Mouse (Mus musculus) intestine, embryonic 15.5 days (tissue): Measurements from ENCODE around the gene Tkfc. TPM values are rescaled to one million over a fixed set of nuclear protein-coding genes. Genes with fewer than 3 reads are reported as not detected.

Experiments
- ATAC-seq: fragments of 200-750 bp; cut with Nextera tagmentation; 2 replicates; pipeline ENCODE4 v1.8.0; 2017; ENCODE audit warnings: moderate TSS enrichment, moderate library complexity
- H3K27ac ChIP-seq: fragments of 300-500 bp; sonication (generic); 2 replicates; pipeline ENCODE4 v1.5.1; 2015; ENCODE audit warnings: mild to moderate bottlenecking, inconsistent platforms
- H3K27me3 ChIP-seq: fragments of 300-500 bp; sonication (generic); replicated peaks from 2 replicates; pipeline ENCODE4 v1.6.1; 2015; ENCODE audit warnings: inconsistent platforms
- H3K36me3 ChIP-seq: fragments of 300-500 bp; sonication (generic); 2 replicates; pipeline ENCODE4 v1.6.1; 2015; ENCODE audit warnings: inconsistent platforms
- H3K4me1 ChIP-seq: fragments of 300-500 bp; sonication (generic); replicated peaks from 2 replicates; pipeline ENCODE4 v1.6.1; 2015; ENCODE audit warnings: inconsistent platforms
- H3K4me2 ChIP-seq: fragments of 300-500 bp; sonication (generic); replicated peaks from 2 replicates; pipeline ENCODE4 v1.6.1; 2015; ENCODE audit warnings: mild to moderate bottlenecking, inconsistent platforms
- H3K4me3 ChIP-seq: fragments of 300-500 bp; sonication (generic); replicated peaks from 2 replicates; pipeline ENCODE4 v1.5.1; 2015; ENCODE audit warnings: inconsistent platforms
- H3K9ac ChIP-seq: fragments of 300-500 bp; sonication (generic); 2 replicates; pipeline ENCODE4 v1.6.1; 2015; ENCODE audit warnings: inconsistent platforms
- H3K9me3 ChIP-seq: fragments of 300-500 bp; sonication (generic); 2 replicates; pipeline ENCODE4 v1.6.1; 2016; ENCODE audit warnings: inconsistent platforms
- WGBS: fragments of 180-500 bp; shearing (Covaris S2); methylation state at CpG from one replicate; pipeline ENCODE4 v1.1.7; 2015; 5-methylcytosine and 5-hydroxymethylcytosine counted together
- polyA plus RNA-seq: library from polyadenylated mRNA; unstranded; fragments of >200 nt; fragmentation: Nextera tagmentation; extraction: Ambion mirVana; gene quantifications from 2 replicates; pipeline ENCODE4 v1.2.1, GENCODE M21; 2015

Tkfc gene
- polyA plus RNA-seq, result 36.3 and 45.5 TPM in 2 replicates

DNA sequence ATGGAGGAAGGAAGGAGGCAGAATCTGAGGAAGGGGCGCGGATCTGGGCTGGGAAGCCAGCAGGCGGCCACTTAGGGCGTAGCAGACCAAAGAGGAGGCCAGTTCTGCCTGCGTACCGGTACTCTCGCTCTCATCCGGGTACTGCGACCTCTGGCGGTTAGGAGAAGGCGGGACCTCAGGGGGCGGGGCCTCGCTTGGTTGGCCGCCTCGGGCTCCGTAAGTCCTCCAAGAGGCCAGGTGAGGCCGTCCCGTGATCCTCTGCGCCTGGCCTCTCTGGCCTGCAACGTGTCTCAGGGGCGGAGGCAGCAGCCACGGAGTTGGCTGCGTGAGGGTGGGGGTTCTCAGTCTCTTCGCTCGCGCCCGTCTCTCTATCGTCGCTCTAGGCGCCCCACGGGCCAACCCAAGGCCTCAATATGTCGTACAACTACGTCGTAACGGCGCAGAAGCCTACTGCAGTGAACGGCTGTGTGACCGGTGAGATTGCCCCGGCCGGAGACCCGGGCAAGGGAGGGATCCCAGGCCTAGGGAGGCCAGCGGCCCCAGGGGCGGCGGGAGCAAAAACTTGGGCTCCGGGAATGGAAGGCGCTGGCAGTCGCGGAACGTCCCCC, at the start of gene Tkfc, which contains the start of gene Ddb1:
Gene Tkfc (minus strand): TSS at position 362 of the 608 bp plus-strand sequence.
Gene Ddb1 (plus strand): TSS at position 35 of the 608 bp plus-strand sequence.
- Histone ChIP-seq H3K36me3 (peaks cover 15% of the 10 kb centered on the region), H3K9me3 (no peaks in the 10 kb centered on the region), H3K4me3 (peak within 1 kb of the TSS; percentile 99), H3K27me3 (no peaks in the 10 kb centered on the region), H3K27ac (peak within 1 kb of the TSS; percentile 93), H3K4me2 (peak within 1 kb of the TSS; percentile 73), H3K9ac (peak within 1 kb of the TSS; percentile 98), H3K4me1 (peaks cover 26% of the 10 kb centered on the region)
- peak; percentile 97 for ATAC-seq
- under 1% methylated on average over 49 of the region's 49 CpGs for WGBS

GRCm38 (mm10) chr19:10648156-10648555, 42.7 kb upstream of the Tkfc start:
- no peak overlapping the region for H3K9ac ChIP-seq
- no peak overlapping the region for H3K27ac ChIP-seq
- H3K4me3 ChIP-seq, result no peak overlapping the region
- no peak overlapping the region for H3K4me2 ChIP-seq
- H3K27me3 ChIP-seq, result no peaks in the 10 kb centered on the region
- WGBS, result 75% methylated on average over 8 of the region's 8 CpGs
- H3K4me1 ChIP-seq, result 0 out of 2 replicates have a peak, but pooled peaks cover 3% of the 10 kb centered on the region
- H3K9me3 ChIP-seq, result no peaks in the 10 kb centered on the region
- no peaks in the 10 kb centered on the region for H3K36me3 ChIP-seq
- no peak for ATAC-seq

DNA sequence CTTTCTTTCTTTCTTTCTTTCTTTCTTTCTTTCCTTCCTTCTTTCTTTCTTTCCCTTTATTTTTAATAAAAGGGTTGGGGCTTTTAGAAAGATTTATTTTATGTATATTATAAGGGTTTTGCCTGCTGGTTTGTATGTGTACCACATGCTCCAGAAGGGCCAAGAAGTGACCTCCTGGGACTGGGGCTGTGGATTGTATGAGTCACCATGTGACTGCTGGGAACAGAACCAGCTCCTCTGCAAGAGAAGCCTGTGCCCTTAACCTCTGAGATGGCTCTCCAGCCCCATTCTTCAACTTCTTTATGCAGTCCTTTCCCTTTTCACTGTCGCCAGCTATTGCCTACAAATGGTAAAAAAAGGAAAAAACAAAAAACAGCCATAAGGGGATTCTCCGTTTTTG, 40.2 kb upstream of the Tkfc start:
- no peak overlapping the region for H3K4me2 ChIP-seq
- H3K4me1 ChIP-seq, result 0 out of 2 replicates have a peak, but pooled peaks cover 3% of the 10 kb centered on the region
- no peak for ATAC-seq
- WGBS, result 88% methylated on average over 2 of the region's 2 CpGs
- H3K4me3 ChIP-seq, result no peak overlapping the region
- H3K27me3 ChIP-seq, result no peaks in the 10 kb centered on the region
- no peaks in the 10 kb centered on the region for H3K9me3 ChIP-seq
- no peak overlapping the region for H3K9ac ChIP-seq
- no peaks in the 10 kb centered on the region for H3K36me3 ChIP-seq
- no peak overlapping the region for H3K27ac ChIP-seq

DNA sequence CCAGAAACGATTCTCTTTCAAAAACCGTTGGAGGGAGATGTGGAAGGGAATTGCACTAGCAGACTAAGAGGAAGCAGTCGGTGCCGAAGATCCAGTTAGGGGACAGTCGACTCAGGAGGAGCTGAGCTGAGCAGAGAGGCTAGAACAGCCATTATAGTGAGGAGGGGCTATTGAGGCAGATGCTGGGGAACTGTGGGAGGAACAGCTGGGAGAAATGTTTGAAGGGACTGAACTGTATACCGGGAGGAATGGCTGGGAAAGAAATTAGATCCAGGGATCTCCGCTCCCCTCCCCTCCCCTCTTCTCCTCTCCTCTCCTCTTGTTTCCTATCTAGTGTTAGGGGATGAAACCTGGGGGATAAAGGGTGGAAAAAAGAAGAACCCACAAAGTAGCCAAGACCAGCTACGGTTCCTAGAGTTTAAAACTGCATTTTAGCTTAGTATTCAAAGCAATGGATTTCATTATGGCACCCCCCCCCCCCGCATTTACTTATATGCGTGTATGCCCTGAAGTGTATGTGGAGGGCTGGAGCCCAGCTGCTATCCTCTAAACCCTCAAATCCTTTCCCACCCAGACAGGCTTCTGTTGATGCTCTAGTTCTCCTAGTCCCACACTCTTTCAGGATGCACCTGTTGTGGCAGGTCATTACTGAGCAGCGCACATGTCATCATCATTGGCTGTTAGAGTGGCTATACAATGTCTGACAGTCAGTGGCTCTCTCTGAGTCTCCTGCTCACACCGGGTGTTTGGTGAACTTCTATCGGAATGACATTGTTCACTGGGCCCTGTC, 35.3 kb upstream of the Tkfc start:
- no peak overlapping the region for H3K9ac ChIP-seq
- 47% methylated on average over 13 of the region's 13 CpGs for WGBS
- no peaks in the 10 kb centered on the region for H3K36me3 ChIP-seq
- no peak overlapping the region for H3K4me3 ChIP-seq
- peak overlapping the region; percentile 24; the same call in 1 of the 2 replicates for H3K4me2 ChIP-seq
- no peaks in the 10 kb centered on the region for H3K27me3 ChIP-seq
- H3K4me1 ChIP-seq, result peaks cover 6% of the 10 kb centered on the region; the same call in 1 of the 2 replicates
- no peak overlapping the region for H3K27ac ChIP-seq
- no peaks in the 10 kb centered on the region for H3K9me3 ChIP-seq
- ATAC-seq, result no peak

- H3K4me3 ChIP-seq, result no peak overlapping the region
- WGBS, result 17% methylated on average over 5 of the region's 5 CpGs
- peaks cover 13% of the 10 kb centered on the region for H3K4me1 ChIP-seq
- no peaks in the 10 kb centered on the region for H3K9me3 ChIP-seq
- no peak overlapping the region for H3K9ac ChIP-seq
- 0 out of 2 replicates have a peak overlapping the region, but pooled peaks have one; percentile 24 for H3K4me2 ChIP-seq
- H3K27me3 ChIP-seq, result no peaks in the 10 kb centered on the region
- H3K36me3 ChIP-seq, result no peaks in the 10 kb centered on the region
- ATAC-seq, result no peak
- H3K27ac ChIP-seq, result no peak overlapping the region
These were observed 34.6 kb upstream of the Tkfc start for GRCm38 (mm10) chr19:10640080-10640479.

- H3K4me2 ChIP-seq, result no peak overlapping the region
- no peak overlapping the region for H3K27ac ChIP-seq
- H3K9me3 ChIP-seq, result no peaks in the 10 kb centered on the region
- no peaks in the 10 kb centered on the region for H3K27me3 ChIP-seq
- no peaks in the 10 kb centered on the region for H3K36me3 ChIP-seq
- H3K4me3 ChIP-seq, result no peak overlapping the region
- H3K9ac ChIP-seq, result no peak overlapping the region
- H3K4me1 ChIP-seq, result peaks cover 18% of the 10 kb centered on the region
- ATAC-seq, result no peak
- WGBS, result 54% methylated on average over 7 of the region's 7 CpGs
These were observed 32.4 kb upstream of the Tkfc start for GRCm38 (mm10) chr19:10637840-10638239.

- Histone ChIP-seq H3K27me3 (no peaks in the 10 kb centered on the region), H3K9ac (peak overlapping the region; percentile 55), H3K27ac (0 out of 2 replicates have a peak overlapping the region, but pooled peaks have one; percentile 24), H3K4me3 (peak overlapping the region; percentile 47), H3K36me3 (peaks cover 2% of the 10 kb centered on the region; the same call in 1 of the 2 replicates), H3K9me3 (no peaks in the 10 kb centered on the region), H3K4me1 (peaks cover 16% of the 10 kb centered on the region), H3K4me2 (peak overlapping the region; percentile 96)
- WGBS, result 3% methylated on average over 21 of the region's 21 CpGs
- ATAC-seq, result peak; percentile 92
These were observed 29.4 kb upstream of the Tkfc start for GRCm38 (mm10) chr19:10634872-10635318.

GRCm38 (mm10) chr19:10634106-10634871, 28.8 kb upstream of the Tkfc start, which contains the start of gene Vwce:
Vwce (plus strand) TSS chr19:10634213.
- WGBS, result 2% methylated on average over 32 of the region's 32 CpGs
- Histone ChIP-seq H3K4me2 (peak within 1 kb of the TSS; percentile 96), H3K4me3 (peak within 1 kb of the TSS; percentile 47), H3K36me3 (peaks cover 8% of the 10 kb centered on the region), H3K9me3 (no peaks in the 10 kb centered on the region), H3K9ac (peak within 1 kb of the TSS; percentile 55), H3K27ac (0 out of 2 replicates have a peak within 1 kb of the TSS, but pooled peaks have one; percentile 24), H3K4me1 (peaks cover 16% of the 10 kb centered on the region), H3K27me3 (no peaks in the 10 kb centered on the region)
- peak; percentile 88 for ATAC-seq

- Histone ChIP-seq H3K36me3 (peaks cover 43% of the 10 kb centered on the region), H3K4me2 (no peak overlapping the region), H3K27ac (no peak overlapping the region), H3K4me3 (no peak overlapping the region), H3K9me3 (no peaks in the 10 kb centered on the region), H3K27me3 (no peaks in the 10 kb centered on the region), H3K9ac (no peak overlapping the region), H3K4me1 (peaks cover 18% of the 10 kb centered on the region)
- 75% methylated on average over 5 of the region's 5 CpGs for WGBS
- no peak for ATAC-seq
These were observed 3.3 kb upstream of the Tkfc start for GRCm38 (mm10) chr19:10608573-10609240.

DNA sequence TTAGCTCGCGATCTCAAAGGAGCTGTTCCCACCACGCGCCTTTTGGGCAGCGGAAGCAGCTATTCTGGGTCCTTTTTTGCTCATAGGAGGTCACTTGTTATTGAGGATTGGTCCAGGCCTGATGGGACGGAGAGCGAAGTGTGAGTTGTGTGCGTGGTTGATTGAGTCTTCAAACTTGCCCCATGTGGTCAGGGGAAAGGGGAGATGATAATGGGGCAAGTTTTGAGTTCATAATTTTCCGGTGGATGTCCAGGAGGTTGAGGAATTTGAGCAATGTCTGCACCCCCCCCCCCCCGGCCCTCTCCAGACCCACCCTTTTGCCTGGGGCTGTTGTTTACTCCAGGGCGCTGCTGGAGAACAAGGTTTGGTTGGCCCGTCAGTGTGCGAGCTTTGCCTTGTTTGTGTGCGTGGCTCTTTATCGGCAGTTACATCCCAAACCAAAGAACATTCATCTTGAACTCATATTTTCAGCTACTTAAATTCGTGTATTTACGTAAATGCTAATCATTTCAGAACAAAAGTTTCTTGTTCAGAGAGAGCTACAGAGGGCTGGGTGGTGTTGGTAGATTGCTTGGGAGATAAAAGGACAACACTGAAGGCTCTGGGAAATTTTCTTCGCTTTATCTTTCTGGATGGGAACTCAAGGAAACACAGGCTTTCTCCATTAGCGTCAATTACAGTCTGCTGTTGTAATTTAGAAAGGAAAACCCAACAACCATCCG, 608 bp upstream of the Tkfc start:
- peaks cover 26% of the 10 kb centered on the region for H3K4me1 ChIP-seq
- peak overlapping the region; percentile 99 for H3K4me3 ChIP-seq
- H3K4me2 ChIP-seq, result peak overlapping the region; percentile 66
- ATAC-seq, result peak; percentile 5; the same call in 1 of the 2 replicates
- H3K27ac ChIP-seq, result peak overlapping the region; percentile 90
- H3K9me3 ChIP-seq, result no peaks in the 10 kb centered on the region
- WGBS, result 4% methylated on average over 20 of the region's 20 CpGs
- peaks cover 21% of the 10 kb centered on the region for H3K36me3 ChIP-seq
- peak overlapping the region; percentile 98 for H3K9ac ChIP-seq
- H3K27me3 ChIP-seq, result no peaks in the 10 kb centered on the region

GRCm38 (mm10) chr19:10604534-10604933, 920 bp downstream of the Tkfc start:
- Histone ChIP-seq H3K27me3 (no peaks in the 10 kb centered on the region), H3K4me2 (peak overlapping the region; percentile 73), H3K27ac (peak overlapping the region; percentile 93), H3K4me1 (peaks cover 26% of the 10 kb centered on the region), H3K9me3 (no peaks in the 10 kb centered on the region), H3K36me3 (peaks cover 15% of the 10 kb centered on the region), H3K9ac (peak overlapping the region; percentile 63), H3K4me3 (peak overlapping the region; percentile 99)
- 43% methylated on average over 3 of the region's 3 CpGs for WGBS
- ATAC-seq, result no peak
